Mouse (Mus musculus): ENCODE measurements at regions not wholly inside any gene's neighbourhood (a gene's known extent, or its start where the extent isn't known, plus 50 kb on each side); places are given as distances from the start of the nearest gene placed in this dataset.
"Not testable (repeated sequence)": the region's sequence is repeated elsewhere in the genome, so short reads cannot be mapped to it uniquely, and the experiment has no call there.

DNA sequence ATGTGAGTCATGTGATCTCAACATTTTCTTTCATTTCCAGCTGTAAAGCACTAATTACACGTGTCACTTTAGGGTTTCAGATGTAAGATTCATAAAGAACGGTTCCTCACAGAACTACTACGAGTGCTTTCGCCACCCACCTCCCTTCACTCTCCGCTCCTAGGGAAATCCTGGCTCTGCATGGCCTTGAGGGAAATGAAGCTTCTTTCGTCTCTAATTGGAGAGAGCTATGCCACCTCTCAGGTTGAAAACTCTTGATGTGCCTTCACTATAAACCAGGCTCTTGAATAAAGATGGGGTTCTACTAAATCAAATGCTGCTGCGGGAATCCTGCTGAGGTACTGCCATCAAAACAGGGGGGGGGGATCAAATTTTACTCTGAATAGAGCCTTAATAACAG lies 686.0 kb upstream of the Hs3st1 start:
- Histone ChIP-seq H3K4me2 (no peak overlapping the region), H3K9me3 (ENCODE audit: control insufficient read depth, low read length) (no peaks in the 10 kb centered on the region), H3K9ac (ENCODE audit: low read length) (no peak overlapping the region), H3K36me3 (ENCODE audit: control insufficient read depth, insufficient read depth, low read length) (no peaks in the 10 kb centered on the region), H3K27ac (ENCODE audit: low read depth, low read length) (no peak overlapping the region), H3K4me1 (ENCODE audit: control insufficient read depth, insufficient read depth, low read length) (no peaks in the 10 kb centered on the region), H3K27me3 (ENCODE audit: control insufficient read depth, insufficient read depth, low read length) (no peaks in the 10 kb centered on the region), H3K4me3 (ENCODE audit: low read depth, low read length) (no peak overlapping the region)
- 69% methylated on average over 7 of the region's 7 CpGs for WGBS
- DNase-seq (ENCODE audit: low spot score, missing footprints): no peak
- ATAC-seq (ENCODE audit: low FRiP score): no peak

DNA sequence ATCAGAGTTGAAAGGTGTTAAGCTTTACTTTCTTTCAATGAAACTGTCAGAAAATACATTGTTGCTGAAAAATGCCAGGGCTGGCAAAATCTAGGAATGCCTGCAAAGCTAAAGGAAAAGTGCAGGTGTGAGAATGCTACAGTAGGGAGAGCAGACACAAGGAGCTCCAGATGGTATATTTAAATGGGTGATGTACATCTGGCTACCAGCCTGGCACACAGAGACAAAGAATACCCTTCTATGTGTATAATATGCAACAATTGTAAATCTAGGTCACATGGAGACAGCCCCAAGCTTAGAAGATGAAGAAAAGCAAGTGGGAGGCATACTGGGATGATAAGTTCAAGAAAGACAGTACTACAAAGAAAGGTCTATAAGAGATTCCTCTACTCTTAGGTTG lies 647.4 kb upstream of the Hs3st1 start:
- Histone ChIP-seq H3K9me3 (ENCODE audit: control insufficient read depth, low read length) (no peaks in the 10 kb centered on the region), H3K27me3 (ENCODE audit: control insufficient read depth, insufficient read depth, low read length) (no peaks in the 10 kb centered on the region), H3K4me2 (no peak overlapping the region), H3K4me3 (ENCODE audit: low read depth, low read length) (no peak overlapping the region), H3K4me1 (ENCODE audit: control insufficient read depth, insufficient read depth, low read length) (no peaks in the 10 kb centered on the region), H3K36me3 (ENCODE audit: control insufficient read depth, insufficient read depth, low read length) (no peaks in the 10 kb centered on the region), H3K9ac (ENCODE audit: low read length) (no peak overlapping the region), H3K27ac (ENCODE audit: low read depth, low read length) (no peak overlapping the region)
- no peak for DNase-seq (ENCODE audit: low spot score, missing footprints)
- no peak for ATAC-seq (ENCODE audit: low FRiP score)

- ATAC-seq (ENCODE audit: low FRiP score): no peak
- Histone ChIP-seq H3K4me3 (ENCODE audit: low read depth, low read length) (no peak overlapping the region), H3K9me3 (ENCODE audit: control insufficient read depth, low read length) (no peaks in the 10 kb centered on the region), H3K36me3 (ENCODE audit: control insufficient read depth, insufficient read depth, low read length) (no peaks in the 10 kb centered on the region), H3K27ac (ENCODE audit: low read depth, low read length) (no peak overlapping the region), H3K4me2 (no peak overlapping the region), H3K27me3 (ENCODE audit: control insufficient read depth, insufficient read depth, low read length) (no peaks in the 10 kb centered on the region), H3K9ac (ENCODE audit: low read length) (no peak overlapping the region), H3K4me1 (ENCODE audit: control insufficient read depth, insufficient read depth, low read length) (no peaks in the 10 kb centered on the region)
- no peak for DNase-seq (ENCODE audit: low spot score, missing footprints)
- WGBS: 82% methylated on average over 3 of the region's 3 CpGs
These were observed 639.5 kb upstream of the Hs3st1 start for GRCm38 (mm10) chr5:40394798-40395197.

DNA sequence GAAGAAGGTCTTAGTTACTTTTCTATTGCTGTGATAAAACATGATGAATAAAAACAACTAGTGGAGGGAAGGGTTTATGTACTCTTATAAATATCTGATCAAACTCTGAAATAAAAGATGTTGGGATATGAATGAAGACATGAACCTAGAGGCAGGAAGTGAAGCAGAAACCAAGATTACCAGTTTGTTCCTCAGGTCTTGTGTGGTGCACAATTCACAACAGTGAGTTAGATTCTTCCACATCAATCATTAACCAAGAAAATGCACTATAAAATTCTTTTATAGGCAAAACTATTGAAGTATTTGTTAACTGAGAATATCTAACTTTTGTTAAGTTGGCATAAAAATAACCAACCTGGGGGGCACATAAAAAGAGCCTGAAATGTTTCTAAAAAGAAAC lies 634.3 kb upstream of the Hs3st1 start:
- H3K9ac ChIP-seq (ENCODE audit: low read length): no peak overlapping the region
- H3K4me3 ChIP-seq (ENCODE audit: low read depth, low read length): no peak overlapping the region
- DNase-seq (ENCODE audit: low spot score, missing footprints): no peak
- no peak overlapping the region for H3K27ac ChIP-seq (ENCODE audit: low read depth, low read length)
- ATAC-seq (ENCODE audit: low FRiP score): no peak
- H3K36me3 ChIP-seq (ENCODE audit: control insufficient read depth, insufficient read depth, low read length): no peaks in the 10 kb centered on the region
- H3K4me2 ChIP-seq: no peak overlapping the region
- H3K9me3 ChIP-seq (ENCODE audit: control insufficient read depth, low read length): no peaks in the 10 kb centered on the region
- H3K4me1 ChIP-seq (ENCODE audit: control insufficient read depth, insufficient read depth, low read length): no peaks in the 10 kb centered on the region
- H3K27me3 ChIP-seq (ENCODE audit: control insufficient read depth, insufficient read depth, low read length): no peaks in the 10 kb centered on the region

- 82% methylated on average over 1 of the region's 1 CpGs for WGBS
These were observed 611.7 kb upstream of the Hs3st1 start for GRCm38 (mm10) chr5:40366956-40367355.

GRCm38 (mm10) chr5:40331237-40331636 lies 576.0 kb upstream of the Hs3st1 start:
- Histone ChIP-seq H3K4me3 (ENCODE audit: low read depth, low read length) (no peak overlapping the region), H3K9ac (ENCODE audit: low read length) (no peak overlapping the region), H3K4me2 (no peak overlapping the region), H3K4me1 (ENCODE audit: control insufficient read depth, insufficient read depth, low read length) (no peaks in the 10 kb centered on the region; the same call in 1 of the 2 replicates), H3K36me3 (ENCODE audit: control insufficient read depth, insufficient read depth, low read length) (no peaks in the 10 kb centered on the region), H3K27me3 (ENCODE audit: control insufficient read depth, insufficient read depth, low read length) (no peaks in the 10 kb centered on the region), H3K27ac (ENCODE audit: low read depth, low read length) (no peak overlapping the region), H3K9me3 (ENCODE audit: control insufficient read depth, low read length) (no peaks in the 10 kb centered on the region)
- 79% methylated on average over 1 of the region's 1 CpGs for WGBS
- no peak for ATAC-seq (ENCODE audit: low FRiP score)
- DNase-seq (ENCODE audit: low spot score, missing footprints): no peak

More at GRCm38 (mm10) chr5:40366956-40367355, 611.7 kb upstream of the Hs3st1 start:
- H3K36me3 ChIP-seq (ENCODE audit: control insufficient read depth, insufficient read depth, low read length): no peaks in the 10 kb centered on the region
- H3K27me3 ChIP-seq (ENCODE audit: control insufficient read depth, insufficient read depth, low read length): no peaks in the 10 kb centered on the region
- DNase-seq (ENCODE audit: low spot score, missing footprints) (no peak), ATAC-seq (ENCODE audit: low FRiP score) (no peak)
- H3K9me3 ChIP-seq (ENCODE audit: control insufficient read depth, low read length): no peaks in the 10 kb centered on the region
- H3K4me1 ChIP-seq (ENCODE audit: control insufficient read depth, insufficient read depth, low read length): no peaks in the 10 kb centered on the region
- no peak overlapping the region for H3K9ac ChIP-seq (ENCODE audit: low read length)
- H3K4me2 ChIP-seq: no peak overlapping the region
- H3K4me3 ChIP-seq (ENCODE audit: low read depth, low read length): no peak overlapping the region
- no peak overlapping the region for H3K27ac ChIP-seq (ENCODE audit: low read depth, low read length)

DNA sequence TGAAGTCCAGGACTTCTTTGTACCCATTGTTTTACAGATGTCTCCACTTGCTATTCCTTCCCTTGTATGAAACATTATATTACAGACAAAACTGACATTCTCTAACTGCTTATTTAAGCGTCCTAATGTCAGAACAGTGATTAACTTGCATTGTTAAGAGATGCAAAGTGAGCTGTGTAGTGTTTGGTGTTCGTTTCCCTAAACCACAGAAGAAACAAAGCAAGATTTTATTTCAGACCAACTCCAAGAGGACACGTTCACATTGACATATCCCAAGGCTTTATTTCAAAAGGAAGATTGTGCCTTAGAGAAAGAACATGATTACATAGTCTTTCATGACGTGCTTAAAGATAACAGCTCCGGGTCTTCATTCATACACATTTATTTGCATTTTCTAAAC lies 553.2 kb upstream of the Hs3st1 start:
- H3K9ac ChIP-seq (ENCODE audit: low read length): no peak overlapping the region
- H3K4me3 ChIP-seq (ENCODE audit: low read depth, low read length): no peak overlapping the region
- no peak for ATAC-seq (ENCODE audit: low FRiP score)
- no peaks in the 10 kb centered on the region for H3K9me3 ChIP-seq (ENCODE audit: control insufficient read depth, low read length)
- H3K27ac ChIP-seq (ENCODE audit: low read depth, low read length): no peak overlapping the region
- no peaks in the 10 kb centered on the region for H3K36me3 ChIP-seq (ENCODE audit: control insufficient read depth, insufficient read depth, low read length)
- no peaks in the 10 kb centered on the region for H3K27me3 ChIP-seq (ENCODE audit: control insufficient read depth, insufficient read depth, low read length)
- no peak overlapping the region for H3K4me2 ChIP-seq
- WGBS: 81% methylated on average over 5 of the region's 5 CpGs
- no peak for DNase-seq (ENCODE audit: low spot score, missing footprints)
- H3K4me1 ChIP-seq (ENCODE audit: control insufficient read depth, insufficient read depth, low read length): no peaks in the 10 kb centered on the region

GRCm38 (mm10) chr5:40304777-40305176 lies 549.5 kb upstream of the Hs3st1 start:
- H3K9me3 ChIP-seq (ENCODE audit: control insufficient read depth, low read length); H3K4me3 ChIP-seq (ENCODE audit: low read depth, low read length); DNase-seq (ENCODE audit: low spot score, missing footprints); ATAC-seq (ENCODE audit: low FRiP score); H3K9ac ChIP-seq (ENCODE audit: low read length); H3K4me2 ChIP-seq; H3K4me1 ChIP-seq (ENCODE audit: control insufficient read depth, insufficient read depth, low read length); H3K36me3 ChIP-seq (ENCODE audit: control insufficient read depth, insufficient read depth, low read length); H3K27me3 ChIP-seq (ENCODE audit: control insufficient read depth, insufficient read depth, low read length); H3K27ac ChIP-seq (ENCODE audit: low read depth, low read length): not testable (repeated sequence)
- 92% methylated on average over 2 of the region's 2 CpGs for WGBS

- no peaks in the 10 kb centered on the region for H3K9me3 ChIP-seq (ENCODE audit: control insufficient read depth, low read length)
- no peak overlapping the region for H3K27ac ChIP-seq (ENCODE audit: low read depth, low read length)
- ATAC-seq (ENCODE audit: low FRiP score): no peak
- no peak for DNase-seq (ENCODE audit: low spot score, missing footprints)
- no peak overlapping the region for H3K4me3 ChIP-seq (ENCODE audit: low read depth, low read length)
- no peak overlapping the region for H3K4me2 ChIP-seq
- no peaks in the 10 kb centered on the region for H3K4me1 ChIP-seq (ENCODE audit: control insufficient read depth, insufficient read depth, low read length)
- no peak overlapping the region for H3K9ac ChIP-seq (ENCODE audit: low read length)
- no peaks in the 10 kb centered on the region for H3K36me3 ChIP-seq (ENCODE audit: control insufficient read depth, insufficient read depth, low read length)
- 67% methylated on average over 3 of the region's 3 CpGs for WGBS
- H3K27me3 ChIP-seq (ENCODE audit: control insufficient read depth, insufficient read depth, low read length): no peaks in the 10 kb centered on the region
These were observed 539.8 kb upstream of the Hs3st1 start for GRCm38 (mm10) chr5:40294868-40295693.
